Mouse (Mus musculus) ovary, postnatal 14 days (tissue): ENCODE data around the gene Dock8.

Experiments
- DNase-seq: peaks from one replicate; pipeline ENCODE4 v3.0.0; 2022; ENCODE audit warnings: low spot score

Gene Dock8

GRCm38 (mm10) chr19:25123461-25123860 is 124.1 kb downstream of the Dock8 start:
- no peak for DNase-seq

- peak; percentile 44 for DNase-seq
Observed at GRCm38 (mm10) chr19:25132322-25132721, 133.0 kb downstream of the Dock8 start.

GRCm38 (mm10) chr19:25133959-25134358 is 134.6 kb downstream of the Dock8 start:
- DNase-seq, result no peak

- DNase-seq, result no peak
Observed at GRCm38 (mm10) chr19:25136171-25136570, 136.8 kb downstream of the Dock8 start.

GRCm38 (mm10) chr19:25137907-25138820 is 138.8 kb downstream of the Dock8 start:
- DNase-seq, result no peak

GRCm38 (mm10) chr19:25144110-25145028 is 145.0 kb downstream of the Dock8 start:
- DNase-seq, result peak; percentile 15

- no peak for DNase-seq
Observed at GRCm38 (mm10) chr19:25145116-25145515, 145.8 kb downstream of the Dock8 start.

GRCm38 (mm10) chr19:25146122-25146521 is 146.8 kb downstream of the Dock8 start:
- DNase-seq, result no peak

- no peak for DNase-seq
Observed at GRCm38 (mm10) chr19:25149788-25150187, 150.5 kb downstream of the Dock8 start.

- no peak for DNase-seq
Observed at GRCm38 (mm10) chr19:25154506-25155178, 155.3 kb downstream of the Dock8 start.

- no peak for DNase-seq
Observed at GRCm38 (mm10) chr19:25155250-25155649, 155.9 kb downstream of the Dock8 start.

GRCm38 (mm10) chr19:25155709-25156108 is 156.4 kb downstream of the Dock8 start:
- DNase-seq, result no peak

GRCm38 (mm10) chr19:25162270-25162669 is 162.9 kb downstream of the Dock8 start:
- no peak for DNase-seq

- no peak for DNase-seq
Observed at GRCm38 (mm10) chr19:25163426-25163825, 164.1 kb downstream of the Dock8 start.

GRCm38 (mm10) chr19:25166412-25166811 is 167.1 kb downstream of the Dock8 start:
- DNase-seq, result no peak

GRCm38 (mm10) chr19:25171395-25171794 is 172.1 kb downstream of the Dock8 start:
- no peak for DNase-seq

- no peak for DNase-seq
Observed at GRCm38 (mm10) chr19:25176746-25177145, 177.4 kb downstream of the Dock8 start.

- DNase-seq, result no peak
Observed at GRCm38 (mm10) chr19:25180024-25180423, 180.7 kb downstream of the Dock8 start.

GRCm38 (mm10) chr19:25180547-25180946 is 181.2 kb downstream of the Dock8 start:
- no peak for DNase-seq

GRCm38 (mm10) chr19:25184076-25184475 is 184.7 kb downstream of the Dock8 start:
- DNase-seq, result no peak

- peak; percentile 46 for DNase-seq
Observed at GRCm38 (mm10) chr19:25186316-25186715, 187.0 kb downstream of the Dock8 start.

- DNase-seq, result no peak
Observed at GRCm38 (mm10) chr19:25187681-25188080, 188.3 kb downstream of the Dock8 start.
